Mouse (Mus musculus) C2C12 (cell line): ENCODE measurements around the gene Fsd2. TPM values are rescaled to one million over a fixed set of nuclear protein-coding genes. Genes with fewer than 3 reads are reported as not detected.

Source experiments
- H3K27me3 ChIP-seq: one replicate; pipeline ENCODE4 v1.6.1; 2011; ENCODE audit not compliant: control insufficient read depth, insufficient read depth, insufficient read length
- H3K36me3 ChIP-seq: one replicate; pipeline ENCODE4 v1.6.1; 2011; ENCODE audit not compliant: control insufficient read depth, insufficient read depth
- H3K4me3 ChIP-seq: one replicate; pipeline ENCODE4 v1.5.1; 2011; ENCODE audit warnings: mild to moderate bottlenecking, control low read depth; ENCODE audit not compliant: poor library complexity, insufficient read depth, severe bottlenecking
- H3K79me2 ChIP-seq: one replicate; pipeline ENCODE4 v1.6.1; 2011; ENCODE audit not compliant: control insufficient read depth, insufficient read depth
- H3K79me3 ChIP-seq: one replicate; pipeline ENCODE4 v1.6.1; 2011; ENCODE audit warnings: low read depth, control low read depth
- H3ac ChIP-seq: one replicate; pipeline ENCODE3; 2011; ENCODE audit warnings: low read depth; ENCODE audit not compliant: control insufficient read depth, insufficient read length
- CEBPB ChIP-seq: IDR thresholded peaks from one replicate; pipeline ENCODE4 v1.6.1; 2011; ENCODE audit warnings: low read depth, mild to moderate bottlenecking, control low read depth, moderate library complexity
- CTCF ChIP-seq: IDR thresholded peaks from one replicate; pipeline ENCODE4 v1.5.1; 2011; ENCODE audit not compliant: control insufficient read depth, insufficient read depth, insufficient read length
- FOSL1 ChIP-seq: IDR thresholded peaks from one replicate; pipeline ENCODE4 v1.8.0; 2011; ENCODE audit warnings: mild to moderate bottlenecking, low read length; ENCODE audit not compliant: poor library complexity, insufficient read depth, severe bottlenecking
- MAX ChIP-seq: IDR thresholded peaks from one replicate; pipeline ENCODE4 v1.6.1; 2011; ENCODE audit warnings: mild to moderate bottlenecking, control low read depth
- MYOD1 ChIP-seq: IDR thresholded peaks from one replicate; pipeline ENCODE4 v1.6.1; 2011; ENCODE audit warnings: low read depth; ENCODE audit not compliant: control insufficient read depth, insufficient read length
- MYOG ChIP-seq: IDR thresholded peaks from one replicate; pipeline ENCODE4 v1.6.1; 2011; ENCODE audit not compliant: control insufficient read depth, insufficient read length; ENCODE audit errors: extremely low read depth
- USF1 ChIP-seq: IDR thresholded peaks from one replicate; pipeline ENCODE4 v1.6.1; 2011; ENCODE audit warnings: low read depth, mild to moderate bottlenecking, control low read depth, moderate library complexity
- polyA plus RNA-seq: library from polyadenylated mRNA; unstranded; fragments of >200 nt; fragmentation: generic; extraction: Trizol; gene quantifications from one replicate; pipeline ENCODE4 v1.2.1, GENCODE M21; 2012; ENCODE audit warnings: missing spikeins

Gene Fsd2
- polyA plus RNA-seq, 1 experiment = not detected

GRCm38 (mm10) chr7:81565381-81566055 lies 1.2 kb downstream of the Fsd2 start:
- no peaks in the 10 kb centered on the region for H3K79me3 ChIP-seq
- no peak overlapping the region for H3ac ChIP-seq
- H3K79me2 ChIP-seq = no peaks in the 10 kb centered on the region
- TF ChIP-seq MYOD1 (no peak), FOSL1 (no peak), CTCF (no peak), MYOG (no peak), CEBPB (no peak), USF1 (no peak), MAX (no peak)
- no peak overlapping the region for H3K4me3 ChIP-seq
- peaks cover 22% of the 10 kb centered on the region for H3K27me3 ChIP-seq
- H3K36me3 ChIP-seq = no peaks in the 10 kb centered on the region

- Histone ChIP-seq H3K27me3 (peaks cover 27% of the 10 kb centered on the region), H3K79me2 (no peaks in the 10 kb centered on the region)
Observed at GRCm38 (mm10) chr7:81564766-81565165, 2.0 kb downstream of the Fsd2 start.

GRCm38 (mm10) chr7:81563506-81564015 lies 3.2 kb downstream of the Fsd2 start:
- no peak for TF ChIP-seq CTCF
- TF ChIP-seq MYOG = no peak
- no peak for TF ChIP-seq FOSL1
- no peak for TF ChIP-seq CEBPB
- TF ChIP-seq MYOD1 = no peak
- no peak for TF ChIP-seq USF1
- no peak for TF ChIP-seq MAX
- Histone ChIP-seq H3K79me2 (no peaks in the 10 kb centered on the region), H3K36me3 (no peaks in the 10 kb centered on the region)

More at GRCm38 (mm10) chr7:81564766-81565165, 2.0 kb downstream of the Fsd2 start:
- TF ChIP-seq MYOD1 (no peak), MYOG (no peak), FOSL1 (no peak), CEBPB (no peak), CTCF (no peak), MAX (no peak), USF1 (no peak)
- Histone ChIP-seq H3K4me3 (no peak overlapping the region), H3K79me3 (no peaks in the 10 kb centered on the region), H3K36me3 (no peaks in the 10 kb centered on the region), H3ac (no peak overlapping the region)

GRCm38 (mm10) chr7:81561211-81561610 lies 5.5 kb downstream of the Fsd2 start:
- TF ChIP-seq MYOD1 = no peak
- no peak for TF ChIP-seq FOSL1
- TF ChIP-seq CTCF = no peak
- no peak for TF ChIP-seq CEBPB
- no peak for TF ChIP-seq USF1
- TF ChIP-seq MYOG = no peak
- no peak for TF ChIP-seq MAX
- H3K36me3 ChIP-seq = no peaks in the 10 kb centered on the region
- H3K79me3 ChIP-seq = no peaks in the 10 kb centered on the region
- no peak overlapping the region for H3K4me3 ChIP-seq
- peaks cover 43% of the 10 kb centered on the region for H3K27me3 ChIP-seq
- no peaks in the 10 kb centered on the region for H3K79me2 ChIP-seq
- no peak overlapping the region for H3ac ChIP-seq

More at GRCm38 (mm10) chr7:81563506-81564015, 3.2 kb downstream of the Fsd2 start:
- H3K4me3 ChIP-seq = no peak overlapping the region
- no peak overlapping the region for H3ac ChIP-seq
- no peaks in the 10 kb centered on the region for H3K79me3 ChIP-seq
- H3K27me3 ChIP-seq = peaks cover 34% of the 10 kb centered on the region

- Histone ChIP-seq H3ac (no peak overlapping the region), H3K4me3 (no peak overlapping the region), H3K36me3 (no peaks in the 10 kb centered on the region), H3K79me2 (no peaks in the 10 kb centered on the region), H3K27me3 (peaks cover 37% of the 10 kb centered on the region), H3K79me3 (no peaks in the 10 kb centered on the region)
- TF ChIP-seq FOSL1 (no peak), CEBPB (no peak), MYOG (no peak), CTCF (no peak), MYOD1 (no peak), MAX (no peak), USF1 (no peak)
Observed at GRCm38 (mm10) chr7:81560101-81561049, 6.4 kb downstream of the Fsd2 start.
